Mouse (Mus musculus) heart, embryonic 13.5 days (tissue): ENCODE results near the gene Pde8b. TPM values are rescaled to one million over a fixed set of nuclear protein-coding genes. Genes with fewer than 3 reads are reported as not detected.

Source experiments
- ATAC-seq: fragments of 200-750 bp; cut with Nextera tagmentation; 2 replicates; pipeline ENCODE4 v1.8.0; 2017; ENCODE audit warnings: moderate TSS enrichment; ENCODE audit not compliant: insufficient number of reproducible peaks, low FRiP score, low TSS enrichment; ENCODE audit errors: extremely low read depth
- H3K27ac ChIP-seq: fragments of 300-500 bp; sonication (generic); replicated peaks from 2 replicates; pipeline ENCODE4 v1.5.1; 2015; ENCODE audit warnings: moderate library complexity, mild to moderate bottlenecking, inconsistent platforms
- H3K27me3 ChIP-seq: fragments of 300-500 bp; sonication (generic); replicated peaks from 2 replicates; pipeline ENCODE4 v1.6.1; 2015; ENCODE audit warnings: mild to moderate bottlenecking, inconsistent platforms
- H3K36me3 ChIP-seq: fragments of 300-500 bp; sonication (generic); 2 replicates; pipeline ENCODE4 v1.6.1; 2015; ENCODE audit warnings: mild to moderate bottlenecking, inconsistent platforms
- H3K4me1 ChIP-seq: fragments of 300-500 bp; sonication (generic); 2 replicates; pipeline ENCODE4 v1.6.1; 2015; ENCODE audit warnings: inconsistent platforms
- H3K4me2 ChIP-seq: fragments of 300-500 bp; sonication (generic); 2 replicates; pipeline ENCODE4 v1.6.1; 2015; ENCODE audit warnings: inconsistent platforms, mild to moderate bottlenecking, moderate library complexity
- H3K4me3 ChIP-seq: fragments of 300-500 bp; sonication (generic); 2 replicates; pipeline ENCODE4 v1.5.1; 2015; ENCODE audit warnings: moderate library complexity, mild to moderate bottlenecking, inconsistent platforms
- H3K9ac ChIP-seq: fragments of 300-500 bp; sonication (generic); 2 replicates; pipeline ENCODE4 v1.6.1; 2015; ENCODE audit warnings: inconsistent platforms, mild to moderate bottlenecking, moderate library complexity
- H3K9me3 ChIP-seq: fragments of 300-500 bp; sonication (generic); 2 replicates; pipeline ENCODE4 v1.6.1; 2016; ENCODE audit warnings: inconsistent platforms
- WGBS: fragments of 180-500 bp; shearing (Covaris S2); methylation state at CpG from one replicate; pipeline ENCODE4 v1.1.7; 2015; ENCODE audit warnings: mixed read lengths; 5-methylcytosine and 5-hydroxymethylcytosine counted together
- polyA plus RNA-seq: library from polyadenylated mRNA; unstranded; fragments of >200 nt; fragmentation: Nextera tagmentation; extraction: Ambion mirVana; gene quantifications from 2 replicates; pipeline ENCODE4 v1.2.1, GENCODE M21; 2015

The Pde8b gene
- polyA plus RNA-seq, 1 experiment from 2014 or later: 0.55 TPM

DNA sequence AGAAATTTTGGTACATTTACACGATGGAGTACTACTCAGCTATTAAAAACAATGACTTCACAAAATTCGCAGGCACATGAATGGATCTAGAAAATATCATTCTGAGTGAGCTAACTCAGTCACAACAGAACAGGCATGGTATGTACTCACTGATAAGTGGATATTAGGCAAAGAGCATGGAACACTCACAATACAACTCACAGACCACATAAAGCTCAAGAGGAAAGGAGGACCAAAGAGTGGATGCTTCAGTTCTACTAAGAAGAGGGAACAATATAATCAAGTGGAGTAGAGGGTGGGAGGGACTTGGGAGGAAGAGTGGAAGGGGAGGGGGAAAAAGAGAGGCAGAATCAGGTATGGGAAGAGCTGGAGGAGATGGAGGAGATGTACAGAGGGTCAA lies 66.5 kb downstream of the Pde8b start:
- Histone ChIP-seq H3K4me2 (no peak overlapping the region), H3K36me3 (no peaks in the 10 kb centered on the region), H3K9ac (no peak overlapping the region), H3K4me3 (no peak overlapping the region), H3K9me3 (no peaks in the 10 kb centered on the region), H3K4me1 (no peaks in the 10 kb centered on the region), H3K27ac (no peak overlapping the region), H3K27me3 (peaks cover 6% of the 10 kb centered on the region; the same call in 1 of the 2 replicates)
- 71% methylated on average over 2 of the region's 2 CpGs for WGBS
- ATAC-seq: no peak

GRCm38 (mm10) chr13:95180208-95180607 lies 69.9 kb downstream of the Pde8b start:
- no peak for ATAC-seq
- Histone ChIP-seq H3K27ac (no peak overlapping the region), H3K36me3 (no peaks in the 10 kb centered on the region), H3K4me2 (no peak overlapping the region), H3K4me3 (no peak overlapping the region), H3K27me3 (peaks cover 9% of the 10 kb centered on the region; the same call in 1 of the 2 replicates), H3K9me3 (no peaks in the 10 kb centered on the region), H3K9ac (no peak overlapping the region), H3K4me1 (peaks cover 13% of the 10 kb centered on the region)
- 86% methylated on average over 2 of the region's 2 CpGs for WGBS

- Histone ChIP-seq H3K27ac (no peak overlapping the region), H3K4me3 (no peak overlapping the region), H3K9ac (no peak overlapping the region), H3K4me2 (0 out of 2 replicates have a peak overlapping the region, but pooled peaks have one; percentile 3), H3K27me3 (peaks cover 9% of the 10 kb centered on the region; the same call in 1 of the 2 replicates), H3K36me3 (no peaks in the 10 kb centered on the region), H3K9me3 (no peaks in the 10 kb centered on the region), H3K4me1 (peaks cover 13% of the 10 kb centered on the region)
- WGBS: 12% methylated on average over 9 of the region's 9 CpGs
- no peak for ATAC-seq
Measured at GRCm38 (mm10) chr13:95177326-95177725, 72.8 kb downstream of the Pde8b start.

GRCm38 (mm10) chr13:95176399-95176798 lies 73.7 kb downstream of the Pde8b start:
- no peak overlapping the region for H3K27ac ChIP-seq
- no peaks in the 10 kb centered on the region for H3K9me3 ChIP-seq
- no peaks in the 10 kb centered on the region for H3K36me3 ChIP-seq
- peaks cover 9% of the 10 kb centered on the region; the same call in 1 of the 2 replicates for H3K27me3 ChIP-seq
- H3K4me3 ChIP-seq: no peak overlapping the region
- ATAC-seq: no peak
- WGBS: 46% methylated on average over 5 of the region's 5 CpGs
- no peak overlapping the region for H3K4me2 ChIP-seq
- H3K4me1 ChIP-seq: peaks cover 13% of the 10 kb centered on the region
- H3K9ac ChIP-seq: no peak overlapping the region

- Histone ChIP-seq H3K4me1 (peaks cover 13% of the 10 kb centered on the region), H3K36me3 (no peaks in the 10 kb centered on the region), H3K9ac (no peak overlapping the region), H3K9me3 (no peaks in the 10 kb centered on the region), H3K4me2 (no peak overlapping the region), H3K27me3 (peaks cover 9% of the 10 kb centered on the region; the same call in 1 of the 2 replicates), H3K4me3 (no peak overlapping the region), H3K27ac (no peak overlapping the region)
- no peak for ATAC-seq
- 54% methylated on average over 6 of the region's 6 CpGs for WGBS
Measured at GRCm38 (mm10) chr13:95174253-95174652, 75.9 kb downstream of the Pde8b start.

DNA sequence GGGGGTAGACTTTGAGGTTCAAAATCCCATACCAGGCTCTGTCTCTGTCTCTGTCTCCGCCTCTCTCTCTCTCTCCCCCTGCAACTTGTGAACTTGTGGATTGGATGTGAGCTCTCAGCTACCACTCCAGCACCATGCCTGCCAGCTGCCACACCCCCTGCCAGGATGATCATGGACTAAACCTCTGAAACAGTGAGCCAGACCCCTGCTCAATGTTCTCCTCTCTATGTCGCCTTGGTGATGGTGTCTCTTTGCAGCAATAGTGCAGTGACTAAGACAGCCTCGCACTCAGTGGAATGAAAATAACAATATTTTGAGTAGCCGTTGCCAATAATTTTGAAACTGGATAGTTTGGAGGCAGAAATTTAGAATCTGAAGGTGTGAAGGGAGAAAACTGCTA lies 77.8 kb downstream of the Pde8b start:
- H3K27me3 ChIP-seq: no peaks in the 10 kb centered on the region

DNA sequence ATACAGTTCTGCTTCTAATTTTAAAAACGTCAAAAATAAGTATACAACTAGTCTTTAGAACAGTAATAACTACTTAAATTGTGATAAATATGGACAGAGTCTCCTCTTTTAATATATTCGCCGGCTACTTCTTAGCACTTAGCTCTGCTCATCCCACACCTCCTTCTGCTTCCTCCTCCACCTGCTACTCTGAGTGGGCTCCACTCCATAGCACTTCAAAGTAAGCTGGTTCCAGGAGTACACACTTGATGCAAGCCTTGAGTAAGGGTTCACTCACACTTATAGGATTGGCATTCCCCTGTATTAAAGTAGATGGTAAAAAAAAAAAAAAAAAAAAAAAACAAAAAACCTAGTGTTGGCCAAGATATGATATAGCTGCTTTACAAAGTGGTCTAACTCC lies 89.9 kb downstream of the Pde8b start:
- no peaks in the 10 kb centered on the region for H3K4me1 ChIP-seq
- 82% methylated on average over 3 of the region's 3 CpGs for WGBS

More for the DNA sequence above, 77.8 kb downstream of the Pde8b start:
- H3K9ac ChIP-seq: no peak overlapping the region
- no peak overlapping the region for H3K4me2 ChIP-seq
- no peak overlapping the region for H3K27ac ChIP-seq
- WGBS: 82% methylated on average over 4 of the region's 4 CpGs
- no peaks in the 10 kb centered on the region for H3K36me3 ChIP-seq
- peaks cover 9% of the 10 kb centered on the region for H3K4me1 ChIP-seq
- ATAC-seq: no peak
- H3K4me3 ChIP-seq: no peak overlapping the region
- H3K9me3 ChIP-seq: no peaks in the 10 kb centered on the region

DNA sequence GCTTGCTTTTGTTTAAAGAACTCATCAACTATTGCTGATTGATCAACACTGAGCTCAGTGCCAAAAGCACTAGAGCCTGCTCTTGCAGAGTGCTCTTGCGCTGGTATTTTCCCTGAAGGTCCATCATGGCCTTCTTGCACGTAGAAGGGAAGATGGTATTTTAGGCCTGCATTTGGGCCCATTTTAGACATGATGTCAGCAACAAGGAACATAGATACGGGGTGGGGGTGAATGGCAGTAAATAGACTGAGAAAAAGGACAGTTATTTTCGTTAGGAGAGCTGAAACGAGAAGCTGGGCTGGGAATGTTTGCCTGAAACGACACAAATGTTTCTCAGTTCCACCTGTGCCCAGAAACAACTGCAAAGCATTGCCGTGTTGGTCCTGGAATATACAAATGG lies 91.2 kb downstream of the Pde8b start:
- no peak overlapping the region for H3K27ac ChIP-seq
- no peaks in the 10 kb centered on the region for H3K9me3 ChIP-seq
- H3K36me3 ChIP-seq: no peaks in the 10 kb centered on the region
- H3K4me3 ChIP-seq: no peak overlapping the region
- WGBS: 72% methylated on average over 7 of the region's 7 CpGs
- H3K4me2 ChIP-seq: no peak overlapping the region
- ATAC-seq: no peak
- no peaks in the 10 kb centered on the region for H3K27me3 ChIP-seq
- no peaks in the 10 kb centered on the region for H3K4me1 ChIP-seq
- H3K9ac ChIP-seq: no peak overlapping the region

More for the DNA sequence above, 89.9 kb downstream of the Pde8b start:
- H3K27me3 ChIP-seq: no peaks in the 10 kb centered on the region
- no peak overlapping the region for H3K9ac ChIP-seq
- H3K9me3 ChIP-seq: no peaks in the 10 kb centered on the region
- no peak overlapping the region for H3K4me2 ChIP-seq
- no peak overlapping the region for H3K27ac ChIP-seq
- H3K36me3 ChIP-seq: no peaks in the 10 kb centered on the region
- no peak for ATAC-seq
- H3K4me3 ChIP-seq: no peak overlapping the region

GRCm38 (mm10) chr13:95144746-95145145 lies 105.4 kb downstream of the Pde8b start:
- no peak overlapping the region for H3K9ac ChIP-seq
- no peak overlapping the region for H3K27ac ChIP-seq
- H3K4me1 ChIP-seq: no peaks in the 10 kb centered on the region
- no peaks in the 10 kb centered on the region for H3K36me3 ChIP-seq
- peaks cover 17% of the 10 kb centered on the region for H3K9me3 ChIP-seq
- no peaks in the 10 kb centered on the region for H3K27me3 ChIP-seq
- no peak overlapping the region for H3K4me2 ChIP-seq
- no peak for ATAC-seq
- no peak overlapping the region for H3K4me3 ChIP-seq

GRCm38 (mm10) chr13:95140460-95141079 lies 109.6 kb downstream of the Pde8b start:
- Histone ChIP-seq H3K4me1 (no peaks in the 10 kb centered on the region), H3K4me3 (no peak overlapping the region), H3K27me3 (no peaks in the 10 kb centered on the region), H3K4me2 (no peak overlapping the region), H3K9ac (no peak overlapping the region), H3K27ac (no peak overlapping the region), H3K9me3 (peaks cover 17% of the 10 kb centered on the region), H3K36me3 (no peaks in the 10 kb centered on the region)
- ATAC-seq: no peak
- WGBS: 75% methylated on average over 4 of the region's 4 CpGs

GRCm38 (mm10) chr13:95135326-95136150 lies 114.6 kb downstream of the Pde8b start:
- Histone ChIP-seq H3K9ac (no peak overlapping the region), H3K4me2 (no peak overlapping the region), H3K9me3 (no peaks in the 10 kb centered on the region), H3K27me3 (no peaks in the 10 kb centered on the region), H3K27ac (no peak overlapping the region), H3K36me3 (no peaks in the 10 kb centered on the region), H3K4me1 (no peaks in the 10 kb centered on the region), H3K4me3 (no peak overlapping the region)
- 78% methylated on average over 7 of the region's 7 CpGs for WGBS
- ATAC-seq: no peak
